Mouse (Mus musculus): ENCODE data around the gene Atg4d.

DNA sequence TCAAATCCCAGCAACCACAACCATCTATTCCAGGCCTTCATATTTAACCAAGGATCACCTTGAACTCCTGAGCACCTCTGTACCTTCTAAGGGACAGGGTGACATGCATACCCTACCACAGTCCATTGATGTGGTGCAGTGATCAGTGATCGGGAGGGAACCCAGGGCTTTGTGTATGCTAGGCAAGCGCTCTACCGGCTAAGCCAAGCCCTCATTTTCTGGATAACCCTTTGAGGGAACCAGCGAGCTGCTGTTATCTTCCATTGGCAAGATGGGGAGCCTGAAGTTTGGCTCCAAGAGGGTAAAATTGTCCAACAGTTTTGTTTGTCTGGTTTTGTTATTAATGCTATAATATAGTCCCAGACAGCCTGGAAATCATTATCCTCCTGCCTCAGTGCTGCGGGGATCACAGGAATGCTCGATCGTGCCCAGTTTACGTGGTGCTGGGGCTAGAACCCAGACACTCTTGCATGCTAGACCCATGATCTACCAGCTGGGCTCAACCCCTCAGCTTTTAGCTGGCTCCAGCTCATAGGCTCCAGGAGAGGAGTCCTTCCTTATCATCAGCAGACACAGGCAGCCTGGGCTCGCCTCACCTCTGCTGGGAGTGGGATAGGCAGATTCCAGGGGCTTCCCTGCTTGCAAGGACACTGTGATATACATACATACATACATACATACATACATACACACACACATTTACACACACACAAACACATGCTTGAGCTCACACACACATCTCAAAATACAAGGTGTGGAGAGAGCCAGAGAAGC lies 49.5 kb downstream of the Atg4d start:
- TF ChIP-seq GATA1 (IDR thresholded peaks at IDR 0.05; ENCODE audit: borderline replicate concordance, low read length), result no peak
- TF ChIP-seq FLI1 (IDR thresholded peaks at IDR 0.05; ENCODE audit: low read length), result no peak
